Mouse (Mus musculus) midbrain, embryonic 16.5 days (tissue): ENCODE measurements around the gene A930033H14Rik. TPM values are rescaled to one million over a fixed set of nuclear protein-coding genes. Genes with fewer than 3 reads are reported as not detected.

ENCODE experiments used
- ATAC-seq: fragments of 200-750 bp; cut with Nextera tagmentation; 2 replicates; pipeline ENCODE4 v1.8.0; 2017; ENCODE audit warnings: moderate TSS enrichment
- H3K27ac ChIP-seq: fragments of 300-500 bp; sonication (generic); 2 replicates; pipeline ENCODE4 v1.5.1; 2014; ENCODE audit warnings: mild to moderate bottlenecking, low read length, mixed read lengths
- H3K27me3 ChIP-seq: fragments of 300-500 bp; sonication (generic); 2 replicates; pipeline ENCODE4 v1.6.1; 2014; ENCODE audit warnings: low read depth, low read length, mixed read lengths; ENCODE audit not compliant: control insufficient read depth, insufficient read depth
- H3K36me3 ChIP-seq: fragments of 300-500 bp; sonication (generic); 2 replicates; pipeline ENCODE4 v1.6.1; 2014; ENCODE audit warnings: mild to moderate bottlenecking, low read length, moderate library complexity, mixed read lengths; ENCODE audit not compliant: control insufficient read depth, insufficient read depth
- H3K4me1 ChIP-seq: fragments of 300-500 bp; sonication (generic); 2 replicates; pipeline ENCODE4 v1.6.1; 2014; ENCODE audit warnings: mild to moderate bottlenecking, low read length, mixed read lengths; ENCODE audit not compliant: control insufficient read depth, insufficient read depth
- H3K4me2 ChIP-seq: fragments of 300-500 bp; sonication (generic); 2 replicates; pipeline ENCODE4 v1.6.1; 2014; ENCODE audit warnings: mild to moderate bottlenecking, low read length, mixed read lengths
- H3K4me3 ChIP-seq: fragments of 300-500 bp; sonication (generic); 2 replicates; pipeline ENCODE4 v1.5.1; 2014; ENCODE audit warnings: low read depth, mild to moderate bottlenecking, low read length, moderate library complexity, mixed read lengths
- H3K9ac ChIP-seq: fragments of 300-500 bp; sonication (generic); 2 replicates; pipeline ENCODE4 v1.6.1; 2014; ENCODE audit warnings: low read depth, low read length, mixed read lengths
- H3K9me3 ChIP-seq: fragments of 300-500 bp; sonication (generic); replicated peaks from 2 replicates; pipeline ENCODE4 v1.6.1; 2014; ENCODE audit warnings: mild to moderate bottlenecking, low read length, mixed read lengths; ENCODE audit not compliant: control insufficient read depth, poor library complexity, severe bottlenecking
- WGBS: fragments of 180-500 bp; shearing (Covaris S2); extraction: QIAGEN DNeasy Blood & Tissue Kit; methylation state at CpG from one replicate; pipeline ENCODE4 v1.1.7; 2014; 5-methylcytosine and 5-hydroxymethylcytosine counted together
- polyA plus RNA-seq: library from polyadenylated mRNA; unstranded; fragments of >200 nt; fragmentation: Nextera tagmentation; extraction: Ambion mirVana; gene quantifications from 2 replicates; pipeline ENCODE4 v1.2.1, GENCODE M21; 2015

The A930033H14Rik gene
- polyA plus RNA-seq, result 1.3 and 1.5 TPM in 2 replicates

DNA sequence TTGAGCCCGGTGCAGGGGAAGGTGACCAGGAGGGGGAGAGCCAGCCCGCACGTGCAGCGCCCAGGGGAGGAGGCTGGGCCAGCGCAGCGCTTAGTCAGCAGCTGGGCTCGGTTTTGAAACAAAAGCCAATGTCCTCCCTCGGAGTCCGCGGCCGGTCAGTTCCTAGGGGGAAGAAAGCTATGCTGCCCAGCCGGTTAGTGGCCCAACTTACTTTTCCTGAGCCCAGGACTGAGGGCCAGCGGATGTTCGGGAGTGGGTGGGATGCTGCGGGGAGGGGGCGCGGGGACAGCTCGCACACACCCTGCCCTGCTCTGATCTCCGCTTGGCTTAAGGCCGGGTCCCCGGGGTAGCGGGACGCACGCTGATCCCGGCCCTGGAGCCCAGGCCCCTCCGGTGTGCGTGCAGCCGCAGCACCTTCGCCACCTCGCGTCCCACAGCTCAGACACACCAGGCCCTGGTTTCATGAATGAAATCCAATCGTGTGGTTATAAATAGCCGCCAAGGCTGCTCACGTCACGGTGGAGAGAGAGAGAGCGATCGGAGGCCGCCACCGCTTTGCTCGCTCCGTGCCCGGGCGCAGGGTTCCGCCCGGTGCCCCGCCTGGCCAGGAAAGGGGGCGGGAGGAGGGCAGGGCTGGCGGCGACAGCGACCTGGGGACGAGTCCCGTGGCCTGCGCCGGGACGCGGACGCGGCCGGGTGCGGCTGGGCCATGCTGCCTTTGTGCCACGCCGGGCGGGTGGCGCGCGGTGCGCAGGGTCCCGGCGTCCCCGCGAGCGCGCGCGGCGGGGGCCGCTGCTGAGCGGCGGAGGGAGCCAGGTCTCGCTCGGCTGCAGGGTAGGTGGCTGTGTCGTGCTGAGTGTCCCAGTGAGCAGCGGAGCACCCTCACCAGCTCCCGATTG, at the start of gene A930033H14Rik:
TSS of gene A930033H14Rik (minus strand) at position 557 of the 899 bp plus-strand sequence.
- Histone ChIP-seq H3K4me3 (peak within 1 kb of the TSS; percentile 81), H3K9ac (peak within 1 kb of the TSS; percentile 98), H3K9me3 (no peaks in the 10 kb centered on the region), H3K4me1 (peaks cover 12% of the 10 kb centered on the region), H3K27me3 (no peaks in the 10 kb centered on the region), H3K27ac (peak within 1 kb of the TSS; percentile 99), H3K4me2 (peak within 1 kb of the TSS; percentile 84), H3K36me3 (peaks cover 4% of the 10 kb centered on the region; the same call in 1 of the 2 replicates)
- WGBS, result under 1% methylated on average over 70 of the region's 84 CpGs
- peak; percentile 92 for ATAC-seq

DNA sequence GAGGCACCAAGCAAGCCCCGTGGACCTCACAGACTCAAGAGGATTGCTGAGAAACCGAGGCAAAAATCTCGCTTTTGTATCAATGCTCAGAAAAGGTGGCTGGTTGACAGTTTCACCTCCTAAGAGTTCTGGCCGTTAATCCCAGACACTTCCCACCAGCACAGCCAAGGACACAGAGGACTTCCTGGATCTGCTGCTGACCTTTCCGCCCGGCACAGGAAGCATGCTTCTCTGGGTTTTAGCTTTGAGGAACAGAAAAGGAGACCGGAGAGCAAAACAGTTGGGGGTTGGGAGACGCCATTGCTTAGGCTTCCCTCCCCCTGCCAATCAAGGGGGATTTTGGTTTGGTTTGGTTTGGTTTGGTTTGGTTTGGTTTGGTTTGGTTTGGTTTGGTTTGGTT, 47.0 kb upstream of the A930033H14Rik start:
- Histone ChIP-seq H3K27ac (no peak overlapping the region), H3K4me2 (no peak overlapping the region), H3K4me1 (peaks cover 6% of the 10 kb centered on the region; the same call in 1 of the 2 replicates), H3K4me3 (no peak overlapping the region), H3K9ac (no peak overlapping the region), H3K36me3 (no peaks in the 10 kb centered on the region), H3K27me3 (no peaks in the 10 kb centered on the region), H3K9me3 (no peaks in the 10 kb centered on the region)
- no peak for ATAC-seq
- 92% methylated on average over 8 of the region's 8 CpGs for WGBS

- no peaks in the 10 kb centered on the region for H3K36me3 ChIP-seq
- H3K27me3 ChIP-seq, result no peaks in the 10 kb centered on the region
- WGBS, result 80% methylated on average over 2 of the region's 2 CpGs
- ATAC-seq, result no peak
- H3K9me3 ChIP-seq, result no peaks in the 10 kb centered on the region
- H3K4me2 ChIP-seq, result no peak overlapping the region
- H3K9ac ChIP-seq, result no peak overlapping the region
- peaks cover 12% of the 10 kb centered on the region; the same call in 1 of the 2 replicates for H3K4me1 ChIP-seq
- H3K27ac ChIP-seq, result no peak overlapping the region
- no peak overlapping the region for H3K4me3 ChIP-seq
These were observed 46.3 kb upstream of the A930033H14Rik start for GRCm38 (mm10) chr10:69259161-69259560.

DNA sequence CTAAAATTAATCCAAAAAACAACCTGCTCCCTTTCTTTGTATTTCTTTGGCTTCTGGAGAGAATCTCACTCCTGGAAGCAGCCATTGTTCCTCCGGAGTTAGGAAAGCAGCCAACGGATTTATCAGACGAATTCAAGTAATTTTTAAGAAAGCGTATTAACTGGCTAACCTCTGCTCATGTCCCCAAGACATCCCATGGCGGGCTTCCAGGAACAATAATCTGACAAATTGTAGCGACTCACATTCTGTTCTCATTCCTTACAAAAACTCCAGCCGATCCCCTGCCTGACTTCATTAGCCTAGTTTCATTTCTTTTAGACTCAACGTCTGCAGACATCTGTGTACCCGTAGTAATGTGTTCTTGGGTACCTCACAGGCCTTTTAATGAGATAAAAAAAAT, 45.7 kb upstream of the A930033H14Rik start:
- Histone ChIP-seq H3K4me3 (no peak overlapping the region), H3K4me1 (peaks cover 14% of the 10 kb centered on the region; the same call in 1 of the 2 replicates), H3K27me3 (no peaks in the 10 kb centered on the region), H3K36me3 (no peaks in the 10 kb centered on the region), H3K4me2 (no peak overlapping the region), H3K9ac (no peak overlapping the region), H3K9me3 (no peaks in the 10 kb centered on the region), H3K27ac (0 out of 2 replicates have a peak overlapping the region, but pooled peaks have one; percentile 10)
- ATAC-seq, result no peak
- WGBS, result 45% methylated on average over 9 of the region's 9 CpGs

DNA sequence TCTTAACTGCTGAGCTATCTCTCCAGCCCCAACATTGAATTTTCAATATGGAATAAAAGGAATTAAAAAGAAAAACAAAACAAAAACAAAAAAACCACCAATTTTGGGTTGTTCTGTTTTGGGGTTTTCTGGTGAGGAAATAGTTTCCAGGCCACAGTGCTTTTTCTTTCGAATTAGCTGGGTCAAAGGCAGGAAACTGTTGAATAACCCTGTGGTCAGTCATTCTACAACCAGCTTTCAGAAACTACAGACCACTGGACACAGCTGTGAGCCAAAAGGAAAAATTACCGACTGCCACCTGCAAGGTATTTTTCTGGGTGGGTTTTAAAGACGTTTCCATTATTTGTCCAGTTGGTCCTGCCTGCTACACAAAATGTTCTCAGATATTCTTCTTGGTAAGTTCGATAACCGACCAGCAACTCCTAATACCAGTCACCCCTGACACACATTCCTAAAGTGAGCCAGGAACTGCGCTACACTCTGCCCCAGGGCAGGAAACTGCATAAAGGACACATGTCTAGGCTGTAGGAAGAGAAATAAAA, 44.8 kb upstream of the A930033H14Rik start:
- WGBS, result 86% methylated on average over 6 of the region's 6 CpGs
- Histone ChIP-seq H3K36me3 (no peaks in the 10 kb centered on the region), H3K9ac (no peak overlapping the region)

GRCm38 (mm10) chr10:69255594-69255993, 42.7 kb upstream of the A930033H14Rik start:
- Histone ChIP-seq H3K4me2 (no peak overlapping the region), H3K9me3 (no peaks in the 10 kb centered on the region), H3K27ac (no peak overlapping the region), H3K9ac (no peak overlapping the region), H3K36me3 (no peaks in the 10 kb centered on the region), H3K27me3 (no peaks in the 10 kb centered on the region), H3K4me3 (no peak overlapping the region), H3K4me1 (peaks cover 12% of the 10 kb centered on the region; the same call in 1 of the 2 replicates)
- ATAC-seq, result no peak
- WGBS, result 49% methylated on average over 5 of the region's 5 CpGs

More for the DNA sequence above, 44.8 kb upstream of the A930033H14Rik start:
- H3K9me3 ChIP-seq, result no peaks in the 10 kb centered on the region
- no peak overlapping the region for H3K4me2 ChIP-seq
- peaks cover 12% of the 10 kb centered on the region; the same call in 1 of the 2 replicates for H3K4me1 ChIP-seq
- no peaks in the 10 kb centered on the region for H3K27me3 ChIP-seq
- no peak for ATAC-seq
- no peak overlapping the region for H3K4me3 ChIP-seq
- H3K27ac ChIP-seq, result no peak overlapping the region

DNA sequence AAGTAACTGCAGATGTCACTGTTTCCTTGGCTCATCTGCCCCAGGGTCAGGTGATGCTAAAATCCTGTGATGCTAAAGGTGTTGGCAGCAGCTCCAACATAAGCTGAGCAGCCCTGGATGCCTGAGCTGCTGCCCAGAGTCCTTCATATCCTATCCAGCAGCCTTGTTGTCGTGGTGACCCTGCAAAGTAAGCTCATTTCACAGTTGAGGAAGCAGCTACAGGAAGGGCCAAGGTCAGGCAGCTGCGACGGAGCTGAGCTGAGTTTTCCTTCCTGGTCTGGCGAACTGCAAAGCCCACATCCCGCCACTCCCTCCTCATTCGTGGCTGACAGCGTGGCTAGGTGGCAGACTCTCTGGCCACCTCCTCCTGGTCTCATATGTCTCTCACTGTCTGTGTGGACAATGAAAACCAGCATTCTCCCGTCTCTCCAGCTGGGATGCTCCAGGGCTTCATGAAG, 41.5 kb upstream of the A930033H14Rik start:
- 0 out of 2 replicates have a peak overlapping the region, but pooled peaks have one; percentile 47 for H3K27ac ChIP-seq

DNA sequence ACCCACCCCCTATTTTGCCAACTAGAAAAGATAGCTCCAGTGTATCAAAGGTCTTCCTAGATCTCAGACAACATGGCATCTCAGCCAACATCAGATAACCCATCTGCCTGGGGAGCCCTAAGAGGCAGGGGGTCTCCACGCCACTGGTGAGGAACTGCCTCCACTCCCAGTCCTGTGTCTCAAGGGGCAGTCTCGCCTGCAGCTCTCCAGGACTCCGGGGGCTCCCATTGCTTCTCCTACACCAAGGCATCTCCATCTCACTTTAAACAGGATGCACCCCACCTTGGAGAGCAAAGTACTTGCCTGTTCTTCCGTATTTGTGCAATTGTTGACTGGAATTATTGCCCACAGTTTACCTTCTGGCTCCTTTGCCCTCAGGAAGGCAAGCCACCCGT, 40.8 kb upstream of the A930033H14Rik start:
- Histone ChIP-seq H3K4me2 (no peak overlapping the region), H3K9me3 (no peaks in the 10 kb centered on the region), H3K4me3 (no peak overlapping the region), H3K9ac (no peak overlapping the region), H3K27me3 (no peaks in the 10 kb centered on the region), H3K4me1 (peaks cover 12% of the 10 kb centered on the region; the same call in 1 of the 2 replicates), H3K27ac (no peak overlapping the region), H3K36me3 (peaks cover 4% of the 10 kb centered on the region)
- no peak for ATAC-seq
- WGBS, result 67% methylated on average over 5 of the region's 5 CpGs

More for the DNA sequence above, 41.5 kb upstream of the A930033H14Rik start:
- ATAC-seq, result peak; percentile 63
- 0 out of 2 replicates have a peak overlapping the region, but pooled peaks have one; percentile 7 for H3K9ac ChIP-seq
- no peak overlapping the region for H3K4me3 ChIP-seq
- 6% methylated on average over 8 of the region's 8 CpGs for WGBS
- peaks cover 12% of the 10 kb centered on the region; the same call in 1 of the 2 replicates for H3K4me1 ChIP-seq
- H3K4me2 ChIP-seq, result no peak overlapping the region
- H3K9me3 ChIP-seq, result no peaks in the 10 kb centered on the region
- H3K36me3 ChIP-seq, result peaks cover 4% of the 10 kb centered on the region
- H3K27me3 ChIP-seq, result no peaks in the 10 kb centered on the region
